Mouse (Mus musculus) megakaryocyte, embryonic 14.5 days (primary cell): Measurements from ENCODE around the gene Clec4a3. TPM values are rescaled to one million over a fixed set of nuclear protein-coding genes. Genes with fewer than 3 reads are reported as not detected.

Source experiments
- H3K27me3 ChIP-seq: replicated peaks from 2 replicates; pipeline ENCODE3; 2012; ENCODE audit warnings: inconsistent platforms
- H3K36me3 ChIP-seq: replicated peaks from 2 replicates; pipeline ENCODE3; 2012; ENCODE audit warnings: low read length, inconsistent platforms, mixed read lengths
- H3K4me1 ChIP-seq: 2 replicates; pipeline ENCODE4 v1.6.1; 2012; ENCODE audit warnings: inconsistent platforms
- H3K4me3 ChIP-seq: replicated peaks from 2 replicates; pipeline ENCODE3; 2012; ENCODE audit warnings: moderate library complexity, mild to moderate bottlenecking, inconsistent platforms
- H3K9me3 ChIP-seq: 2 replicates; pipeline ENCODE4 v1.6.1; 2012; ENCODE audit warnings: inconsistent platforms
- FLI1 ChIP-seq: IDR thresholded peaks from 2 replicates; pipeline ENCODE4 v1.6.1; 2012; ENCODE audit warnings: low read length, inconsistent platforms, mixed read lengths
- GATA1 ChIP-seq: IDR thresholded peaks from 3 replicates; pipeline ENCODE4 v1.6.1; 2012; ENCODE audit warnings: mixed read lengths, low read length, inconsistent platforms, borderline replicate concordance
- polyA plus RNA-seq: library from polyadenylated mRNA; stranded (reverse); fragments of >175 nt; gene quantifications from 2 replicates; pipeline ENCODE4 v1.2.3, GENCODE M21; 2012; ENCODE audit warnings: low replicate concordance; ENCODE audit not compliant: insufficient read depth

Gene Clec4a3
- polyA plus RNA-seq, 1 experiment, result 0.31 TPM

DNA sequence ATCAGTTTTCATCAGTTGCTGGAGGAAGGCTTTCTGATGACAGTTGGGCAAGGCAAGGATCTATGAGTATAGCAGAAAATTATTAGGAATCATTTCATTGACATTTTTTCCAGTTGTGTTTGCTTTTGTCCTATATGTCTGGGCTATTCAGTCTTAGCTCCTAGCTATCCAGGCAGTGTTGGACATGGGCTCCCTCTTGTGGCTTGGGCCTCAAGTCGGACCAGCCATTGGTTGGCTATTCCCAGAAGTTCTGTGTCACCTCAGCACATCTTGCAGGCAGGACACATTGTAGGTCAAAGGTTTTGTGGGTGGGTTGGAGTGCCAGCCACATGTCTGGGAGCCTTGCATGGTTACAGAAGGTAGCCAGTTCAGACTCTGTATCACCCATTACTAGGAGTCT is 53.3 kb downstream of the Clec4a3 start:
- H3K27me3 ChIP-seq, result no peaks in the 10 kb centered on the region
- TF ChIP-seq GATA1, result no peak
- no peak for TF ChIP-seq FLI1
- H3K36me3 ChIP-seq, result no peaks in the 10 kb centered on the region
- H3K4me1 ChIP-seq, result no peaks in the 10 kb centered on the region
- H3K4me3 ChIP-seq, result no peak overlapping the region
- H3K9me3 ChIP-seq, result no peaks in the 10 kb centered on the region

Other genes with a start within 250 kb of the Clec4a3 start
- gene Nanog, start 245.0 kb upstream of the Clec4a3 start, polyA plus RNA-seq, result not detected in 2 replicates
- gene Slc2a3, start 150.9 kb upstream of the Clec4a3 start, polyA plus RNA-seq, result 188 and 291 TPM in 2 replicates
- gene Foxj2, start 132.6 kb upstream of the Clec4a3 start, polyA plus RNA-seq, result 7.7 and 9.2 TPM in 2 replicates
- 0.50 and 2.6 TPM in 2 replicates for gene C3ar1, start 96.4 kb upstream of the Clec4a3 start, polyA plus RNA-seq
- 8.9 and 9.7 TPM in 2 replicates for gene Necap1, start 78.0 kb upstream of the Clec4a3 start, polyA plus RNA-seq
- gene Clec4a1, start 30.7 kb upstream of the Clec4a3 start, polyA plus RNA-seq, result 3.4 TPM in 1 of 2 replicates, not detected in the other
- not detected in 2 replicates for gene Clec4a4, start 37.9 kb downstream of the Clec4a3 start, polyA plus RNA-seq
- gene Clec4b1, start 97.4 kb downstream of the Clec4a3 start, polyA plus RNA-seq, result not detected in 2 replicates
- 3.7 TPM in 1 of 2 replicates, not detected in the other for gene Clec4a2, start 153.9 kb downstream of the Clec4a3 start, polyA plus RNA-seq
- gene Clec4b2, start 220.4 kb downstream of the Clec4a3 start, polyA plus RNA-seq, result not detected in 2 replicates